Mouse (Mus musculus): Measurements from ENCODE around the gene Eif4e. TPM values are rescaled to one million over a fixed set of nuclear protein-coding genes. Genes with fewer than 3 reads are reported as not detected.
A peak's percentile ranks its signal among the peaks of the same experiment; 100 is the strongest.

The Eif4e gene
- total and polyA plus RNA-seq, 2 experiments from 2014 or later: 94.0 to 290 TPM

GRCm38 (mm10) chr3:138489327-138490033, 36.5 kb upstream of the Eif4e start, which contains the start of gene Metap1:
Gene Metap1 (minus strand): TSS chr3:138489515.
- H3K4me2 ChIP-seq (ENCODE audit: low read depth, low read length): peak within 1 kb of the TSS; percentile 67
- WGBS: 2% methylated on average over 38 of the region's 65 CpGs
- H3K9me3 ChIP-seq (ENCODE audit: low read length): no peaks in the 10 kb centered on the region
- peak within 1 kb of the TSS; percentile 89 for H3K9ac ChIP-seq (replicated peaks; ENCODE audit: low read length)
- TF ChIP-seq CTCF (IDR thresholded peaks at IDR 0.05; ENCODE audit: low read depth): no peak
- H3K4me3 ChIP-seq (ENCODE audit: low read length): peak within 1 kb of the TSS; percentile 93
- no peaks in the 10 kb centered on the region for H3K27me3 ChIP-seq (ENCODE audit: insufficient read depth, low read length)
- H3K36me3 ChIP-seq (ENCODE audit: insufficient read depth, low read length): no peaks in the 10 kb centered on the region
- 0 out of 2 replicates have a peak, but pooled peaks cover 4% of the 10 kb centered on the region for H3K4me1 ChIP-seq (ENCODE audit: insufficient read depth, low read length)
- peak within 1 kb of the TSS; percentile 76 for H3K27ac ChIP-seq
- ATAC-seq (peak; percentile 98), DNase-seq (ENCODE audit: low spot score) (peak; percentile 97)

- 26% methylated on average over 6 of the region's 6 CpGs for WGBS
- Histone ChIP-seq H3K9ac (replicated peaks; ENCODE audit: low read length) (no peak overlapping the region; the same call in 1 of the 2 replicates), H3K36me3 (ENCODE audit: insufficient read depth, low read length) (no peaks in the 10 kb centered on the region), H3K27ac (no peak overlapping the region), H3K9me3 (ENCODE audit: low read length) (no peaks in the 10 kb centered on the region), H3K4me2 (ENCODE audit: low read depth, low read length) (peak overlapping the region; percentile 67), H3K4me1 (ENCODE audit: insufficient read depth, low read length) (0 out of 2 replicates have a peak, but pooled peaks cover 4% of the 10 kb centered on the region), H3K27me3 (ENCODE audit: insufficient read depth, low read length) (no peaks in the 10 kb centered on the region), H3K4me3 (ENCODE audit: low read length) (peak overlapping the region; percentile 93)
- ATAC-seq: no peak
- TF ChIP-seq CTCF (IDR thresholded peaks at IDR 0.05; ENCODE audit: low read depth): no peak
- DNase-seq (ENCODE audit: low spot score): no peak
Observed at GRCm38 (mm10) chr3:138490034-138490337, 36.0 kb upstream of the Eif4e start.

- Histone ChIP-seq H3K9me3 (ENCODE audit: low read length) (no peaks in the 10 kb centered on the region), H3K27ac (no peak overlapping the region), H3K36me3 (ENCODE audit: insufficient read depth, low read length) (no peaks in the 10 kb centered on the region), H3K27me3 (ENCODE audit: insufficient read depth, low read length) (no peaks in the 10 kb centered on the region), H3K4me1 (ENCODE audit: insufficient read depth, low read length) (no peaks in the 10 kb centered on the region), H3K4me3 (ENCODE audit: low read length) (no peak overlapping the region), H3K4me2 (ENCODE audit: low read depth, low read length) (no peak overlapping the region), H3K9ac (replicated peaks; ENCODE audit: low read length) (no peak overlapping the region)
- DNase-seq (ENCODE audit: low spot score) (no peak), ATAC-seq (no peak)
- peak; percentile 17; the same call in 1 of the 2 replicates for TF ChIP-seq CTCF (IDR thresholded peaks at IDR 0.05; ENCODE audit: low read depth)
- WGBS: 80% methylated on average over 3 of the region's 3 CpGs
Observed at GRCm38 (mm10) chr3:138493668-138494067, 32.3 kb upstream of the Eif4e start.

GRCm38 (mm10) chr3:138494565-138494964, 31.4 kb upstream of the Eif4e start:
- no peak for TF ChIP-seq CTCF (IDR thresholded peaks at IDR 0.05; ENCODE audit: low read depth)
- ATAC-seq: no peak
- H3K9ac ChIP-seq (replicated peaks; ENCODE audit: low read length): no peak overlapping the region
- no peak for DNase-seq (ENCODE audit: low spot score)
- no peaks in the 10 kb centered on the region for H3K4me1 ChIP-seq (ENCODE audit: insufficient read depth, low read length)
- no peak overlapping the region for H3K4me3 ChIP-seq (ENCODE audit: low read length)
- no peak overlapping the region for H3K4me2 ChIP-seq (ENCODE audit: low read depth, low read length)
- no peaks in the 10 kb centered on the region for H3K36me3 ChIP-seq (ENCODE audit: insufficient read depth, low read length)
- H3K9me3 ChIP-seq (ENCODE audit: low read length): no peaks in the 10 kb centered on the region
- 64% methylated on average over 1 of the region's 1 CpGs for WGBS
- H3K27ac ChIP-seq: no peak overlapping the region
- no peaks in the 10 kb centered on the region for H3K27me3 ChIP-seq (ENCODE audit: insufficient read depth, low read length)

GRCm38 (mm10) chr3:138495166-138496145, 30.5 kb upstream of the Eif4e start:
- 88% methylated on average over 11 of the region's 11 CpGs for WGBS
- no peak overlapping the region for H3K4me3 ChIP-seq (ENCODE audit: low read length)
- ATAC-seq (no peak), DNase-seq (ENCODE audit: low spot score) (no peak)
- H3K27ac ChIP-seq: no peak overlapping the region
- no peaks in the 10 kb centered on the region for H3K4me1 ChIP-seq (ENCODE audit: insufficient read depth, low read length)
- no peaks in the 10 kb centered on the region for H3K9me3 ChIP-seq (ENCODE audit: low read length)
- no peak overlapping the region for H3K4me2 ChIP-seq (ENCODE audit: low read depth, low read length)
- TF ChIP-seq CTCF (IDR thresholded peaks at IDR 0.05; ENCODE audit: low read depth): no peak
- H3K27me3 ChIP-seq (ENCODE audit: insufficient read depth, low read length): no peaks in the 10 kb centered on the region
- no peak overlapping the region for H3K9ac ChIP-seq (replicated peaks; ENCODE audit: low read length)
- H3K36me3 ChIP-seq (ENCODE audit: insufficient read depth, low read length): no peaks in the 10 kb centered on the region

GRCm38 (mm10) chr3:138498731-138499130, 27.2 kb upstream of the Eif4e start:
- Histone ChIP-seq H3K4me2 (ENCODE audit: low read depth, low read length) (no peak overlapping the region), H3K27ac (no peak overlapping the region), H3K4me3 (ENCODE audit: low read length) (no peak overlapping the region), H3K4me1 (ENCODE audit: insufficient read depth, low read length) (no peaks in the 10 kb centered on the region), H3K9ac (replicated peaks; ENCODE audit: low read length) (no peak overlapping the region), H3K36me3 (ENCODE audit: insufficient read depth, low read length) (no peaks in the 10 kb centered on the region), H3K27me3 (ENCODE audit: insufficient read depth, low read length) (no peaks in the 10 kb centered on the region), H3K9me3 (ENCODE audit: low read length) (no peaks in the 10 kb centered on the region)
- no peak for ATAC-seq
- TF ChIP-seq CTCF (IDR thresholded peaks at IDR 0.05; ENCODE audit: low read depth): no peak
- 67% methylated on average over 4 of the region's 4 CpGs for WGBS
- no peak for DNase-seq (ENCODE audit: low spot score)

Measured in hindbrain, postnatal 0 days (tissue).